Mouse (Mus musculus) thymus, postnatal 10 days (tissue): Measurements from ENCODE around the gene Pdf.

ENCODE experiments used
- DNase-seq, 2 experiments: peaks; one replicate each; pipeline ENCODE4 v3.0.0; 2021; ENCODE audit warnings: low spot score in 2 of 2

The Pdf gene

DNA sequence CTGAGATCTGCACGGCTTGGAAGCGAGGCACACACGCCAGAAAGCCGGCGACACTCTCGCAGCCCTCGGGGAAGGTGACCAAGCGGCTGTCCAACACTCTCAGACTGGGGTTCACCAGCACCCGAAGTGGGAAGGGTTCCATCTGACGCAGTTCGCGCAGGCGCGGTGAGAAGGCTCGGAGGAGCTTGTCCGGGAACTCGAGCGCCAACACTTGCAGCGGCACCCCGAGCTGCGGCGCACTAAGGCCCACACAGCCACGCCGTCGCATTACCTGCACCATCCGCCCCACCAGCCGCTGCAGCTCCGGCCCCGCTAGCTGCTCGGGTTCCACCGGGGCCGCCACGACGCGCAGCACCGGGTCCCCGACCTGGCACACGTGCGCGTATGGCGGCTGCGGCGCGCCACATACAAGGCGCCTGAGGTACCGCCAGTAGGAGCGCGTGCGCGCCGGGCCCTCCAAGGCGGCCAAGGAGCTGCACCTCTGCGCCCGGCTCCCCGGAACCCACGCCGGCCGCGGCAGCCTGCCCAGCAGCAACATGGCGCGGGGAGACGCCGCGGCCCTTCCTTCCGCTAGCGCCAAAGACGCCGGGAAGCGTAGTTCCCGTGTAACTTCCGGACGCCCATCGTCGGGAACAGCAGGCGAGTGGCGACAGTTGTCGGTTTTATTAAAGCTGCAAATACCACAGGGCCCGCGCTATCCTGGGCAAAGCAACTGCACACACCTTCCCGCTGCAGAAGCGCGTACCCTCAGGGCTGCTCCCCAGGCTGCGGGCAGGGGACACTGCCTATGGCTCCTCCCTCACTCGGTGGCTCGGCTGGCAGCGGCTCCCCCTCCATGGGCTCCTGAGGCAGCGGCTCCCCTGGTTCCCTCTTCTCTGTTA is at the start of gene Pdf:
TSS of gene Pdf (minus strand) at position 554 of the 881 bp plus-strand sequence.
- DNase-seq: peak; percentile 67 to 76

DNA sequence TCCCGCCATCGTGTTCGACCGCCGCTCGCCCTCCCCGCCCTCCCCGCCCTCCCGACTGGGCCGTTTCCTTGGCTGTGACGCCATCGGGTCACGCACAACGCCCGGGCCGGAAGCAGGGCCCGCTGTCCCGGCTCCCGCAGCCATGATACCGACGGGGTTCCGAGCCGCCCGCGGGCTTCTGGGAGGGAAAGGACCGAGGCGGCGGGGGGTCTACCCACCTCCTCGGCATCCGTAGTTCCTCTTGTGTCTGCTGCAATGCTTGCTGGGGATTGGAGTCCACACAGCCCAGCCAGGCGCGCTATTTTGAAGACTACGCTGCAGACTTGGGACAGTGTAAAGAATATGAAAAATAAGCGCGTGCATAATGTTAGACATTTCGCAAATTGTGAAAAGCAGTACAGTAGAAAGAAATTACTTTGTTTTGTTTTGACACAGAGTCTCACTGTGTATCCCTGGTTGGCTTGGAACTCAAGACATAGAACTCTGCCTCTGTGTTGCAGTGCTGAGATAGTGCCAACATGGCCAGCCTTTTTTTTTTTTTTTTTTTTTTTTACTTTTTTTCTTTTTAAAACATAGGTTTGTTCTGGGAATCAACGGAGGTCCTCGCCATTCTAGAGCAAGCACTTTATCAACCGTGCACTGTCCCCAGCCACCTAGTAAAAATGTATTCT is 48.1 kb upstream of the Pdf start, which contains the start of gene Terf2:
TSS of gene Terf2 (minus strand) at position 182 of the 671 bp plus-strand sequence.
- DNase-seq: peak; percentile 88 to 90

DNA sequence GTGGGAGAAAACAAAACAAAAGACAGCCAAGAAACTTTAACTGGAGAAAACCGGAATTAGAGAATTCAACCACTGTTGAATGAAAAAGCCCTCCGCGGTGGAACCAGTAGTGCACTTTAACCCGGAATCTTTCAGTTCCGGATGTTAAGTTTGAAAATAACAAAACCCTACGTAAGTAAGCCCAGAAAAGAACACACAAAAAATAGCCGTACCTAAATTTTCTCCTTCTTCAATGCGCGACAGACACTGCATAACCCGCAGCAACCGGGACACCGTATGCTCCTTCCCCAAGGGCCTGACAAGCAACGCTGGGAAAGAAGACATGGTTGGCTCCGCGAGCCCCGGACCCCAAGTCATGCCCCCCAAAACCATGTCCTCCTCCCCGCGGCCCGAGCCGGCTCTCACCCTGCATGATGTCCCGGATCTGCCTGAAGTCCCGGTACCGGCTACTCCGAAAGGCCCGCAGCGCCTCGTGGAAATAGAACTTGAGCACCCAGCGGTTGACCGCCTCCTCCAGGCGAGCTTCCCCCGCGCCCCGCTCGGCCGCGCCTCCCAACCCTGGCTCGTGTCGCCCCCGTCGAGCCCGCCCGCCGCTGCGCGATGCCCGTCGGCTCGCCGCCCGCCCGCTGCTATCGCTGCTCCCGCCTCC is 47.4 kb upstream of the Pdf start:
- peak in 1 of 2 experiments; percentile 18 for DNase-seq

DNA sequence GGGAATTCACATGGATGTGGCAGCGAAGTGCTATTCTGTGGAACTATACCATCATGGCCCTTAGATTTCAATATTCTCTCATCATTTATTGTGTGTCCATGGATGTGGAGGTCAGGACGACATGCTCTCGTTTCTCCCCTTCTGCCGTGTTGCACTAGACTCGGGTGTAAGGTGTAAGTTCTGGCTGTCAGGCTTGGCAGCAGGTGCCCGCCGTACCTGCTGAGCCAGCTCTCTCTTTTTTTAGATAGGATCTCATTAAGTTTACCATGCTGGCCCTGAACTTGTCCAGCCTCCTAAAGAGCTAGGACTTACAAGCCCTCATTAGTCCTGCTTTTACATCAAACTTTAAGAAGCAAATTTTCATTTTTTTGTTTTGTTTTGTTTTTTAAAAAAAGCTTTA is 42.1 kb upstream of the Pdf start:
- no peak for DNase-seq

DNA sequence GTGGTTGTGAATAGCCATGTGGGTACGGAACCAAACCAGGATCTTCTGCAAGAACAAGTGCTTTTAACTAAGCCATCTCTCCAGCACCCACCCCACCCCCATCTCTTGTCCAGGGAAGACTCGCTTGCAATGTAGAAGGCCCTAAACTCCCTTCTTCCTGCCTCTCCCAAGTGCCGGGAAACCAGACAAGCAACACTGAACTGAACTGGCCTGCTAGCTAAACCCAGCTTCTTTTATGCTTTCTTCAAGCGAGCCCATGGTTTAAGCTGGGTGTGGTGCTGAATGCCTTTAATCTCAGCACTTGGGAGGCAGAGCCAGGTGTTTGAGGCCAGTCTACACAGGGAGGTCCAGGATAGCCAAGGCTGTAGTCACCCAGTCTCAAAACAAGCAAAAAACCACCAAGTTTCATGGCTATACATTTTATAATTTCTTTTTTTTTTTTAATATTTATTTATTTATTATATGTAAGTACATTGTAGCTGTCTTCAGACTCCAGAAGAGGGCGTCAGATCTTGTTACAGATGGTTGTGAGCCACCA is 40.2 kb upstream of the Pdf start:
- DNase-seq: no peak

DNA sequence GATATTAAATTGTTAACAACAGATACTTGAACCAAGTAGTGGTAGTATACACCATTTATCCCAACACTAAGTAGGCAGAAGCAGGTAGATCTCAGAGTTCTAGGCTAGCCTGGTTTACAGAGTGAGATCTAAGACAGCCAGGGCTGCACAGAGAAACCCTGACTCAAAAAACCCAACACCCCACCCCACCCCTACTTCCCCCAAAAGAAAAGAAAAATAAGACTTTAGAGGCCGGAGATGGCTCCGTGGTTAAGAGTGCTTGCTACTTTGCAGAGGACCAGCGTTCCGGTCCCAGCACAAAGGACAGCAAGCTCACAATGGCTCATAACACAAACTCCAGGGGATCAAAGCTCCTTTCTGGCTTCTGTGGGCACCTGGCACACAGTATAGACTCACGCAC is 37.6 kb upstream of the Pdf start:
- DNase-seq: no peak

DNA sequence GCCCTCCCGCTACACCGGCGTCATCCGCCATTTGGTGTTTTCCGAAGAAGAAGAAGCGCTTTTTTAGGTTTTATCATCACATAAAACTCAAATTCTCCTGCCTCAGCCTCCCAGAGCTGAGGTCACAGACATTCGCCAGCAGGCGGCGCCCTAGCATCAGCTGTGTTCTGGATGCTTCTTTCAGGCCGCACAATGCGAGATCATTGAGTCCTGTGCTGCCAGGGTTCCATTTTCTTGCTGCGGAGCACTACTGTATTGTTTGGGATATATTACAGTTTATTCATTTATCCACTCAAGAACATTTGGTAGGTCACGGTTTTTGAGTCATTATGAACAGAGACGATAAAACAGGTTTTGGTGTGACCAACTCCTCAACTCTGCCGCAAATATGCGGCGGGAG is 36.9 kb upstream of the Pdf start:
- DNase-seq: peak in 1 of 2 experiments; percentile 23

DNA sequence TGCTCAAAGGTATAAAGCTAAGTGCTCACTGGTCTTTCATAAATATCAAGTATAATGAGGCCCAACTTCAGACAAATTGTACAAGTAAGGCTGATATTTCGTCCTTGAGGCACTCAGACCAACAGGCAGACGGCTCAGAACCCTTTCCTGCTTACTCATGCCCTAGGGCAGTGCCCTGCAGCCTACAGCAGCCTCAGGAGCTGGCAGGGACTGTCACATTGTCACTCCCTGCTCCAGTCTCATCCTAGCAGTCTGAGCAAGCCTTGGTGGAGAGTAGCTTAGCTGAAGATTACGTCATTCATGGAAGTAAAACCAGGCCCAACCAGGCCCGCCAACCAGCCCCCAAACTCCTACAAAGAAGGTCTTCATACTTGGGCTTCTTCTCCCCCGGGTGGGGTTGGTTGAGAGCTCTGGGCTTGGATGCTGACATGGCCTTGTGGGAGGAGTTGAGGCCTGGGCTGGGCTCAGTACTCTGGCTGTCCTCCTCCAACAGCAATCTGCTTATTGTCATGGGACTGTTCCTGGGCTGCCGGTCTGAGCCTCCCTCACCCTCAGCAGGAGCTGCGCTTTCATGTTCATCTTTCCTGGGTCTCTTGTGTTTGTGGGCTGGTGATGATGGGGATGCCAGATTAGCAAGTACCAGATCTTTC is 27.9 kb upstream of the Pdf start:
- DNase-seq: no peak

DNA sequence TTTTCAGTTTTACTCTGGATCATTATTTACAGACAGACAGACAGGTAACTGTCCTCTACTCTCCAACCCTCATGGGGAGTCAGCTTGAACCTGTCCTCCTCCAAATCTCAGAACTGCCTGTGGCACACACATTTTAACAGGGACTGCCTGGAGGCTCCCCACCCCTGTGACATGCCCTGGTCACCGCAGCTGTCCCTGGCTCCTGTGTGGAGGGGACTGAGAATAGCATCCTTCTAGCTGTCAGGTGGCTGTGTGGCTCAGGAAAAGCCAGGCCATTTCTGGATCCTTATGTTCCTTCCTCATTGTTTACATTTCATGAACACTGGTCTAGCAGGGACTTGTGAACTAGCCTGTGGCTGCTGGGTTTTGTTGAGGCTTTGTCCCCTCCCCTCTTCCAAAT is 25.7 kb upstream of the Pdf start:
- no peak for DNase-seq

DNA sequence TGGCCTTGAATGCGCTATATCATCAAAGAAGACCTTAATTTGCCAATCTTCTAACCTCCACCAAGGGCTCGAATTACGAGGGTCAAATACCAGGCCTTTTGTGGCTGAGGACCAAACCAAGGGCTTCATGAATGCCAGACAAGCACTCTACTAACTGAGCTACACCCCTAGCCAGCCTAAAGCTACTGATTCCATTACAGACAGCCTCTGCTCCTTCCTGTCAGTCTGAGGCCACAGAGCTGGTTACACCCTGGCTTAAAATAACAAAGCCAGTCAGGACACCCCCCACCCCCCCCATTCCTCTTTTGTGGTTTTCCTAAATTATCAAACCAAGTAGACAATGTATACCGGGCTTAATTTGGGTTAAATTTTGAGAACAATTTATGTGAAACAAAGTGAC is 25.3 kb upstream of the Pdf start:
- no peak for DNase-seq

DNA sequence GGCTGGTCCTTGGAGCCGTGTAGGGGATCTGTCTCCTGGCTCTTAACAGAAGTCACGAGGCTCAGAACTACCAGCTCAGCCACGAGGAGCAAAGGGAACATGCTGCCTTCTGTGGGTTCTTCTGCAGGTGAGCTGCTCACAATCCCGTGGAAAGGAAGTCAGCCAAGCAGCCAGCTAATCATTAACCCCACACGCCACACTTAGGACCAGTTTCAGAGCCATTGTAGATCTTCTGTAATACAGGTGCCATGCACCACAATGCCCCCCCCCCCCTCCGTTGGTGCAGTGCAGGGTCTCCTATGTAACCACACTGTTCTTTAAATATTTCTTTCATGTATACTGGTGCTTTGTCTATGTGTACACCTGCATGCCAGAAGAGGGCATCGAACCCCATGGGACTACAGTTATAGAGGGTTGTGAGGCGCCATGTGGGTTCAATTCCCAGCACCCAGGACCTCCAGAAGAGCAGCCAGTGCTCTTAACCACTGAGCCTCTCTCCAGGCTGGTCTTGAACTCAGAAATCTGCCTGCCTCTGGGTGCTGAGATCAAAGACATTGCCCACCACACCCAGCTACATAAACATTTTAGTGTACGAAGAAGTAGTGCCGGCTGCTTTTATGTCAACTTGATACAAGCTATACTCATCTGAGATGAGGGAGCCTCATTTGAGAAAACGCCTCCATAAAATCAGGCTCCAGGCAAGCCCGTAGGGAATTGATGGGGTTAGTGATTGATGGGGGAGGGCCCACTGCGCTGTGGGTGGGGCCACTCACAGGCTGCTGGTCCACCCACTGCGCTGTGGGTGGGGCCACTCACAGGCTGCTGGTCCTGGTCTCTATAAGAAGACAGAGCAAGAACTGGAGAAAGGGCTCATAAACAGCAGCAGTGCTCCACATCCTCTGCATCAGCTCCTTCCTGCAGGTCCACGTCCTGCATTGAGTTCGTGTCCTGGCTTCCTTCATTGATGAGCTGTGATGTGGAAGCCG is 17.4 kb upstream of the Pdf start, which contains the start of gene Tmed6:
TSS of gene Tmed6 (minus strand) at position 134 of the 986 bp plus-strand sequence.
- no peak for DNase-seq

DNA sequence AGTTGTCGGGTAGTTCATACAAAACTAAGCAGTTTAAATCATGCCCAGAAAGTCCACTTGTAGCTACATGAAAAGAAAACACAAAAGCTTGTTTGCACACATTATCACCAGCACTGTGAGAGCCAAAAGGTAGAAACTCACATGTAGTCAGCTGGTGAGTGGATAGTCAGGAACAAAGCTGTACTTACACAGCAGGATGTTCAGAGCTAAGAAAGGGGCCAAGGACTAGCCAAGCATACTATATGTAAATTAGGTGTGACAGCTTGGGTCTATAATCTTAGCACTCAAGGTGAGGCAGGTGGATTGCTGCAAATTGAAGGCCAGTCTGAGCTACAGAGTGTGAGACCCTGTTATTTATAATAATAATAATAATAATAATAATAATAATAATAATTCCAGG is 14.2 kb upstream of the Pdf start:
- no peak for DNase-seq

DNA sequence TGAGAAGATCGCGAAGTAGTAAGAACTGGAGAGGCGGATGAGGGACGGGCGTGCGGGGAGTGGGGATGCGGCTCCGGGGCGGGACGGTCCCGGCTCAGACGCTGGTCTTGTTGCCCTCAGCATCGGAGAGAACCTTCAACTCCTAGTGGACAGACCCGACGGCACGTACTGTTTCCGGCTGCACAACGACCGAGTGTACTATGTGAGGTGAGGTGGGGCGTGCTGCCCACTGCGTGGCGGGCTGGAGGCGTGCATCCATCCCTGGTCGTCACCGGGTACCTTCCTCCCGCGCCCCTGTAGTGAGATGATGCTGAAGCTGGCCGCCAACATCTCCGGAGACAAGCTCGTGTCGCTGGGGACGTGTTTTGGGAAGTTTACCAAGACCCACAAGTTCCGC is 8.6 kb upstream of the Pdf start:
- no peak for DNase-seq

DNA sequence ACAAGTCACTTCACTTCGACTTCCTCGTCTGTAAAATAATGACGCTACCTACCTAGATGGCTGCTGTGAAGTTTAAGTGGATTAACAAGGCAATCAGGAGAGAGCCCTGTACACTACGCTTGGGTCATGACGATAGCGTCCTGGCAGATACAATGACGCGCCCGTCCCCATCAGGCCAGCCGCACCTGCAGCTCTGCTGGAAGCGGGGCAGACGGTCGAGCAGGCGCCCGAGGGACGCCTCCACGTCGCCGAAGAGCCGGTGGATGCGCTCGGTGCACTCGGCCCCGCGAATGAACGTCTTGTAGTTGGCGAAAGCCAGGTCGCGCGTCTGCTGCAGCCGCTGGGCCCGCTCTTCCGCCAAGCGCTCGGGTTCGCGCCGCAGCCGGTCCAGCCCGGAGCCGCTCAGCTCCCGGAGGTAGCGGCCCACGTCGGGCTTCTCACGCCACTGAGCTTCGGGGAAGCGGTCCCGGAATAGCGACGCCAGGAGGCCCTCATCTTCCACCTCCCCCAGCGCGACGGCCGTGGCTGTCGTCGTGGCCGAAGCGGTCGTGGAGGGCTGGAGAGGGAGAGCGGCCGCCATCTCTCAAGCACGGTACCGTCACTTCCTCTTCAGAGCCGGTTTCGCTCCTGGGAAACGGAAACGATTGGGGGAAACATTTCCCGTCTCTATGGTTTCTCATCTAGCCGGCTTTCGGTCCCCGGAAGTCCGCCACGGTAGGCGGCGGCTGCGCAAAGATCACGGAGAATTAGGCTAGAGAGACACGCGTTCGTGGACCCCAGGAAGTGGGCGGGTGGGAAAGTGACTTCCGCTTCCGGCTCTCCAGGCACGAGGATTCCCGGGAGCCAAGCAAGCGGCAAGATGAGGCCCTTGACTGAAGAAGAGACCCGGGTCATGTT is 7.9 kb upstream of the Pdf start, which contains the start of the genes Cog8 and Nip7:
TSS of gene Cog8 (minus strand) at position 614 of the 897 bp plus-strand sequence.
TSS of gene Nip7 (plus strand) at position 802 of the 897 bp plus-strand sequence.
- peak; percentile 89 to 90 for DNase-seq

DNA sequence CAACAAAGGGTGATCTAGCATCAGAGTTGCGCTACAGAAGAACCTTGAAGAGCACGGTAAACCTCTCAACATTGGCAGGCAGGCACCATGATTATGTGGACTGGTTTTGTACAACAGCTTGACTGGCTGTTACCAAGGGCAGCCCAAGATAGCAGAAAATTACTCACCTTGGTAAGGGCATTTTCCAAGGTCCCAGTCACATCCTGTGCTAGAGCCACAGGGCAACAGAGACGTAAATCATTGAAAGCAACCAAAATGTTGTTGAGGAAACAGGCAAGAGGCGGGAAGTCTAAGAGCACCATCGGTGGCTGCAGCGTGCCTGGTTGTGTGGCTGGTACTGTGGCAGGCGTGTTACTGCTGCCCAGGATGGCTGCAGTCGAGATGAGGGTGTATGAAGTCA is 3.6 kb upstream of the Pdf start:
- no peak for DNase-seq

DNA sequence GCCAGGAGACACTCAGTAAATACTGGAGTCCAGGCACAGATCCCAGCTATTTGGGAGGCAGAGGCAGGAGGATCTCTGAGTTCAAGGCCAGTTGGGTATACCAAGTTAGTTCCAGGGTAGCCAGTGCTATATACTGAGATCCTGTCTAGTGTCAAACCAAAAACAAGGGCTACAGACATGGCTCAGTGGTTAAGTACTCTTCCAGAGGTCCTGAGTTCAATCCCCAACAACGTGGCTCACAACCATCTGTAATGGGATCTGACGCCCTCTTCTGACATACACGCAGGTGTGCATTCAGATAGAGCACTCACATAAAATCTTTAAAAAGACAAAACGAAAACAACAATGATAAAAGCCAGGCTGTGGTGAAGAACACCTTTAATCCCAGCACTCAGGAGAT is 1.1 kb upstream of the Pdf start:
- DNase-seq: no peak

DNA sequence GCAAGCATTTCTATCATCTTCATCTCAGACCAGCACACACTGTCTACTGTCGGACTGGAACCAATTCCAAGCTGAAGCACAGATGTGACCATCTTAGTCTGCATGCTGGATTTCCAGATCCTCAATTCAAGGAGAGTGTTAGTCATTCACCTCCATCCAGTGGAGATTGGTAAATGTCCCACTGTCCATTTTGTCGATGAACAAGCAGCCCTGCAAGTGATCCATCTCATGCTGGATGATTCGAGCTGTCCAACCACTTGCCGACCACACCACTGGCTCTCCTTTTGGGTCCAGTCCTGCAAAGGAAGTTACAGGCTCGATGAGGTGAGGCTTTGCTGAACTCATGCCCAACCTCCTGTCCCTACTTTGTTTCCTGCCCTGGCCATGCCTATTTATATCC is 1.4 kb downstream of the Pdf start:
- DNase-seq: no peak

DNA sequence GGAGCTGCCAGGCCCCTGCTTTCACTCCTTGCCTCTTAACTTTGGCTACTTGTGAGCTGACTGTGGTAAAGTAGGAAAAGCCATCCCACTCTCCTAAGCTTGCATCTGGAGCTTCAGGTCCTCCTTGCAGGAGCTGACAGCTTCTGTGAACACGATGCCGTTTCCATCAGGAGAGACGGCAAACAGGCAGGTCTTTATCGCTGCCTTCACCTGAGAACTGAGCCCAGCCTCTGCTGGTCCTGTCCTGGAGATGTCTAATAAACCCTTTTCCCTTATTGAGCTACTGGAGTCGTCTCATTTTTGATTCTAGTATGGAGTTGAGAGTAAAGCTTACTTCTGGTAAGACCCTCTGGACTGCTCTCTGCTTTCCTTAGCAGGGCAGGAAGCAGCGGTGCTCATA is 2.9 kb downstream of the Pdf start:
- DNase-seq: no peak

DNA sequence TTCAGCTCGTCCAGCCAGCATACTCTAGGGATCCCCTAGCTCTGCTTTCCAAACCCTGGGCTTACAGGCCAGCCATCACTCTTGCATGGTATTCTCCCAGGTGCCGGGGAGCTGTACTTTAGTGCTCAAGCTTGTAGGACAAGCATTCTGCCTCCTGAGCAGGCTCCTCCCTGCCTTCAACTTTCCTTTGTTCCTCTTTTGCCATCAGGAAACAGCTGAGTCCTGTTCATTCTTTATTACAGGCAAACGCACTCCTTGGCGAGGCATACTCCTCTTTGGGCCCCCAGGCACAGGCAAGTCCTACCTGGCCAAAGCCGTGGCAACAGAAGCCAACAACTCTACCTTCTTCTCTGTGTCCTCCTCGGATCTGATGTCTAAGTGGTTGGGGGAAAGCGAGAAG is 7.8 kb downstream of the Pdf start:
- no peak for DNase-seq
